Mouse (Mus musculus): Measurements from ENCODE around the gene Prkar2a. TPM values are rescaled to one million over a fixed set of nuclear protein-coding genes. Genes with fewer than 3 reads are reported as not detected.
A peak's percentile ranks its signal among the peaks of the same experiment; 100 is the strongest.

Gene Prkar2a
- polyA plus RNA-seq, 1 experiment = 61.9 TPM

GRCm38 (mm10) chr9:108716199-108716598 is 27.1 kb downstream of the Prkar2a start:
- TF ChIP-seq POLR2A (IDR thresholded peaks at IDR 0.05; ENCODE audit: low read depth, low read length) = no peak

GRCm38 (mm10) chr9:108723751-108724150 is 34.6 kb downstream of the Prkar2a start:
- Histone ChIP-seq H3K4me1 (ENCODE audit: control insufficient read depth, insufficient read depth, low read length) (no peaks in the 10 kb centered on the region), H3K27ac (ENCODE audit: insufficient read depth, low read length) (no peak overlapping the region), H3K4me3 (ENCODE audit: insufficient read depth, low read length) (no peak overlapping the region)
- no peak for TF ChIP-seq POLR2A (IDR thresholded peaks at IDR 0.05; ENCODE audit: low read depth, low read length)
- no peak for TF ChIP-seq CTCF (IDR thresholded peaks at IDR 0.05; ENCODE audit: borderline replicate concordance, insufficient read depth, low read length)

More at GRCm38 (mm10) chr9:108716199-108716598, 27.1 kb downstream of the Prkar2a start:
- Histone ChIP-seq H3K4me3 (ENCODE audit: insufficient read depth, low read length) (no peak overlapping the region), H3K4me1 (ENCODE audit: control insufficient read depth, insufficient read depth, low read length) (no peaks in the 10 kb centered on the region), H3K27ac (ENCODE audit: insufficient read depth, low read length) (no peak overlapping the region)

- no peak overlapping the region for H3K27ac ChIP-seq (ENCODE audit: insufficient read depth, low read length)
- TF ChIP-seq CTCF (IDR thresholded peaks at IDR 0.05; ENCODE audit: borderline replicate concordance, insufficient read depth, low read length) (no peak), POLR2A (IDR thresholded peaks at IDR 0.05; ENCODE audit: low read depth, low read length) (no peak)
- H3K4me3 ChIP-seq (ENCODE audit: insufficient read depth, low read length) = no peak overlapping the region
- H3K4me1 ChIP-seq (ENCODE audit: control insufficient read depth, insufficient read depth, low read length) = no peaks in the 10 kb centered on the region
Measured at GRCm38 (mm10) chr9:108726116-108726515, 37.0 kb downstream of the Prkar2a start.

- Histone ChIP-seq H3K4me1 (ENCODE audit: control insufficient read depth, insufficient read depth, low read length) (peaks cover under 1% of the 10 kb centered on the region; the same call in 1 of the 2 replicates), H3K27ac (ENCODE audit: insufficient read depth, low read length) (no peak overlapping the region), H3K4me3 (ENCODE audit: insufficient read depth, low read length) (no peak overlapping the region)
- TF ChIP-seq CTCF (IDR thresholded peaks at IDR 0.05; ENCODE audit: borderline replicate concordance, insufficient read depth, low read length) (no peak), POLR2A (IDR thresholded peaks at IDR 0.05; ENCODE audit: low read depth, low read length) (no peak)
Measured at GRCm38 (mm10) chr9:108729050-108729449, 39.9 kb downstream of the Prkar2a start.

GRCm38 (mm10) chr9:108732462-108732861 is 43.3 kb downstream of the Prkar2a start:
- Histone ChIP-seq H3K4me1 (ENCODE audit: control insufficient read depth, insufficient read depth, low read length) (peaks cover 9% of the 10 kb centered on the region), H3K27ac (ENCODE audit: insufficient read depth, low read length) (no peak overlapping the region), H3K4me3 (ENCODE audit: insufficient read depth, low read length) (no peak overlapping the region)
- TF ChIP-seq CTCF (IDR thresholded peaks at IDR 0.05; ENCODE audit: borderline replicate concordance, insufficient read depth, low read length) (no peak), POLR2A (IDR thresholded peaks at IDR 0.05; ENCODE audit: low read depth, low read length) (no peak)

GRCm38 (mm10) chr9:108734626-108735025 is 45.5 kb downstream of the Prkar2a start:
- H3K27ac ChIP-seq (ENCODE audit: insufficient read depth, low read length) = peak overlapping the region; percentile 81

GRCm38 (mm10) chr9:108739239-108739638 is 50.1 kb downstream of the Prkar2a start:
- peak overlapping the region; percentile 88 for H3K27ac ChIP-seq (ENCODE audit: insufficient read depth, low read length)
- no peak overlapping the region for H3K4me3 ChIP-seq (ENCODE audit: insufficient read depth, low read length)
- TF ChIP-seq CTCF (IDR thresholded peaks at IDR 0.05; ENCODE audit: borderline replicate concordance, insufficient read depth, low read length) (no peak), POLR2A (IDR thresholded peaks at IDR 0.05; ENCODE audit: low read depth, low read length) (no peak)
- peaks cover 7% of the 10 kb centered on the region for H3K4me1 ChIP-seq (ENCODE audit: control insufficient read depth, insufficient read depth, low read length)

More at GRCm38 (mm10) chr9:108734626-108735025, 45.5 kb downstream of the Prkar2a start:
- Histone ChIP-seq H3K4me1 (ENCODE audit: control insufficient read depth, insufficient read depth, low read length) (peaks cover 9% of the 10 kb centered on the region), H3K4me3 (ENCODE audit: insufficient read depth, low read length) (no peak overlapping the region)
- TF ChIP-seq CTCF (IDR thresholded peaks at IDR 0.05; ENCODE audit: borderline replicate concordance, insufficient read depth, low read length) (no peak), POLR2A (IDR thresholded peaks at IDR 0.05; ENCODE audit: low read depth, low read length) (no peak)

- no peak for TF ChIP-seq POLR2A (IDR thresholded peaks at IDR 0.05; ENCODE audit: low read depth, low read length)
- no peak for TF ChIP-seq CTCF (IDR thresholded peaks at IDR 0.05; ENCODE audit: borderline replicate concordance, insufficient read depth, low read length)
- H3K4me3 ChIP-seq (ENCODE audit: insufficient read depth, low read length) = no peak overlapping the region
- peaks cover 2% of the 10 kb centered on the region for H3K4me1 ChIP-seq (ENCODE audit: control insufficient read depth, insufficient read depth, low read length)
- H3K27ac ChIP-seq (ENCODE audit: insufficient read depth, low read length) = 0 out of 2 replicates have a peak overlapping the region, but pooled peaks have one; percentile 30
Measured at GRCm38 (mm10) chr9:108740062-108740461, 50.9 kb downstream of the Prkar2a start.

- Histone ChIP-seq H3K4me1 (ENCODE audit: control insufficient read depth, insufficient read depth, low read length) (peaks cover 6% of the 10 kb centered on the region), H3K4me3 (ENCODE audit: insufficient read depth, low read length) (no peak overlapping the region), H3K27ac (ENCODE audit: insufficient read depth, low read length) (no peak overlapping the region)
- TF ChIP-seq POLR2A (IDR thresholded peaks at IDR 0.05; ENCODE audit: low read depth, low read length) = no peak
- no peak for TF ChIP-seq CTCF (IDR thresholded peaks at IDR 0.05; ENCODE audit: borderline replicate concordance, insufficient read depth, low read length)
Measured at GRCm38 (mm10) chr9:108742048-108742447, 52.9 kb downstream of the Prkar2a start.

- TF ChIP-seq CTCF (IDR thresholded peaks at IDR 0.05; ENCODE audit: borderline replicate concordance, insufficient read depth, low read length) (no peak), POLR2A (IDR thresholded peaks at IDR 0.05; ENCODE audit: low read depth, low read length) (no peak)
- Histone ChIP-seq H3K4me1 (ENCODE audit: control insufficient read depth, insufficient read depth, low read length) (peaks cover 6% of the 10 kb centered on the region), H3K4me3 (ENCODE audit: insufficient read depth, low read length) (no peak overlapping the region), H3K27ac (ENCODE audit: insufficient read depth, low read length) (no peak overlapping the region)
Measured at GRCm38 (mm10) chr9:108746876-108747499, 57.9 kb downstream of the Prkar2a start.
